Mouse (Mus musculus) urinary bladder, postnatal 14 days (tissue): ENCODE measurements around the gene Atxn2l.

Source experiments
- DNase-seq: peaks from one replicate; pipeline ENCODE4 v3.0.0; 2021; ENCODE audit warnings: low spot score

Gene Atxn2l

GRCm38 (mm10) chr7:126463004-126463403 lies 40.2 kb downstream of the Atxn2l start, which contains the start of gene Atp2a1:
Atp2a1 (minus strand) TSS chr7:126463108.
- DNase-seq: no peak

GRCm38 (mm10) chr7:126461626-126462025 lies 41.6 kb downstream of the Atxn2l start:
- no peak for DNase-seq

GRCm38 (mm10) chr7:126460623-126461399 lies 42.4 kb downstream of the Atxn2l start:
- DNase-seq: no peak

- DNase-seq: no peak
Observed at GRCm38 (mm10) chr7:126458844-126459618, 44.2 kb downstream of the Atxn2l start.

- DNase-seq: no peak
Observed at GRCm38 (mm10) chr7:126458225-126458624, 45.0 kb downstream of the Atxn2l start.

GRCm38 (mm10) chr7:126456382-126457266 lies 46.6 kb downstream of the Atxn2l start:
- DNase-seq: no peak

GRCm38 (mm10) chr7:126455242-126455641 lies 48.0 kb downstream of the Atxn2l start:
- no peak for DNase-seq

- no peak for DNase-seq
Observed at GRCm38 (mm10) chr7:126453861-126454260, 49.4 kb downstream of the Atxn2l start.

GRCm38 (mm10) chr7:126452244-126452643 lies 51.0 kb downstream of the Atxn2l start:
- no peak for DNase-seq

- DNase-seq: no peak
Observed at GRCm38 (mm10) chr7:126450641-126451040, 52.6 kb downstream of the Atxn2l start.

- DNase-seq: no peak
Observed at GRCm38 (mm10) chr7:126449991-126450390, 53.2 kb downstream of the Atxn2l start.

GRCm38 (mm10) chr7:126448481-126448880 lies 54.8 kb downstream of the Atxn2l start:
- no peak for DNase-seq

GRCm38 (mm10) chr7:126446217-126446616 lies 57.0 kb downstream of the Atxn2l start:
- no peak for DNase-seq

- DNase-seq: no peak
Observed at GRCm38 (mm10) chr7:126445104-126445815, 58.0 kb downstream of the Atxn2l start.

GRCm38 (mm10) chr7:126444536-126444935 lies 58.7 kb downstream of the Atxn2l start:
- DNase-seq: no peak

GRCm38 (mm10) chr7:126443997-126444396 lies 59.2 kb downstream of the Atxn2l start:
- no peak for DNase-seq
